Mouse (Mus musculus) limb, embryonic 15.5 days (tissue): ENCODE results near the gene Cdkn2b. TPM values are rescaled to one million over a fixed set of nuclear protein-coding genes. Genes with fewer than 3 reads are reported as not detected.

Experiments
- ATAC-seq: fragments of 200-750 bp; cut with Nextera tagmentation; 2 replicates; pipeline ENCODE4 v1.8.0; 2017; ENCODE audit warnings: low read depth, moderate TSS enrichment; ENCODE audit not compliant: insufficient number of reproducible peaks, low FRiP score, low TSS enrichment
- H3K27ac ChIP-seq: fragments of 300-500 bp; sonication (generic); 2 replicates; pipeline ENCODE4 v1.5.1; 2015; ENCODE audit warnings: moderate library complexity, mild to moderate bottlenecking, inconsistent platforms
- H3K27me3 ChIP-seq: fragments of 300-500 bp; sonication (generic); 2 replicates; pipeline ENCODE4 v1.6.1; 2015; ENCODE audit warnings: inconsistent platforms
- H3K36me3 ChIP-seq: fragments of 300-500 bp; sonication (generic); 2 replicates; pipeline ENCODE4 v1.6.1; 2015; ENCODE audit warnings: inconsistent platforms
- H3K4me1 ChIP-seq: fragments of 300-500 bp; sonication (generic); 2 replicates; pipeline ENCODE4 v1.6.1; 2015; ENCODE audit warnings: inconsistent platforms
- H3K4me2 ChIP-seq: fragments of 300-500 bp; sonication (generic); 2 replicates; pipeline ENCODE4 v1.6.1; 2015; ENCODE audit warnings: mild to moderate bottlenecking, inconsistent platforms
- H3K4me3 ChIP-seq: fragments of 300-500 bp; sonication (generic); 2 replicates; pipeline ENCODE4 v1.5.1; 2015; ENCODE audit warnings: mild to moderate bottlenecking, inconsistent platforms
- H3K9ac ChIP-seq: fragments of 300-500 bp; sonication (generic); 2 replicates; pipeline ENCODE4 v1.6.1; 2015; ENCODE audit warnings: inconsistent platforms
- H3K9me3 ChIP-seq: fragments of 300-500 bp; sonication (generic); 2 replicates; pipeline ENCODE4 v1.6.1; 2016; ENCODE audit warnings: inconsistent platforms
- WGBS: fragments of 180-500 bp; shearing (Covaris S2); methylation state at CpG from one replicate; pipeline ENCODE4 v1.1.7; 2015; 5-methylcytosine and 5-hydroxymethylcytosine counted together
- polyA plus RNA-seq: library from polyadenylated mRNA; unstranded; fragments of >200 nt; fragmentation: Nextera tagmentation; extraction: Ambion mirVana; gene quantifications from 2 replicates; pipeline ENCODE4 v1.2.1, GENCODE M21; 2015

The Cdkn2b gene
- polyA plus RNA-seq, 1 experiment from 2014 or later, result 8.6 TPM

- H3K4me2 ChIP-seq, result no peak overlapping the region
- no peak overlapping the region for H3K27ac ChIP-seq
- peaks cover 78% of the 10 kb centered on the region for H3K27me3 ChIP-seq
- 27% methylated on average over 7 of the region's 7 CpGs for WGBS
- ATAC-seq, result no peak
- no peak overlapping the region for H3K4me3 ChIP-seq
- H3K9me3 ChIP-seq, result no peaks in the 10 kb centered on the region
- peaks cover 6% of the 10 kb centered on the region for H3K4me1 ChIP-seq
- no peaks in the 10 kb centered on the region for H3K36me3 ChIP-seq
- H3K9ac ChIP-seq, result no peak overlapping the region
Measured at GRCm38 (mm10) chr4:89285688-89286087, 25.2 kb downstream of the Cdkn2b start.

- no peak overlapping the region for H3K4me3 ChIP-seq
- H3K4me1 ChIP-seq, result peaks cover 6% of the 10 kb centered on the region
- H3K4me2 ChIP-seq, result no peak overlapping the region
- ATAC-seq, result no peak
- WGBS, result under 1% methylated on average over 12 of the region's 12 CpGs
- peaks cover 73% of the 10 kb centered on the region for H3K27me3 ChIP-seq
- H3K27ac ChIP-seq, result no peak overlapping the region
- no peak overlapping the region for H3K9ac ChIP-seq
- no peaks in the 10 kb centered on the region for H3K36me3 ChIP-seq
- no peaks in the 10 kb centered on the region for H3K9me3 ChIP-seq
Measured at GRCm38 (mm10) chr4:89282661-89283060, 28.2 kb downstream of the Cdkn2b start.

- peaks cover 6% of the 10 kb centered on the region for H3K4me1 ChIP-seq
- no peaks in the 10 kb centered on the region for H3K9me3 ChIP-seq
- under 1% methylated on average over 24 of the region's 25 CpGs for WGBS
- H3K36me3 ChIP-seq, result no peaks in the 10 kb centered on the region
- H3K9ac ChIP-seq, result no peak overlapping the region
- no peak overlapping the region; the same call in 1 of the 2 replicates for H3K4me2 ChIP-seq
- ATAC-seq, result no peak
- H3K4me3 ChIP-seq, result no peak overlapping the region
- no peak overlapping the region for H3K27ac ChIP-seq
- H3K27me3 ChIP-seq, result peaks cover 75% of the 10 kb centered on the region
Measured at GRCm38 (mm10) chr4:89282036-89282566, 28.7 kb downstream of the Cdkn2b start.

- Histone ChIP-seq H3K27me3 (peaks cover 78% of the 10 kb centered on the region), H3K4me2 (no peak overlapping the region), H3K9me3 (no peaks in the 10 kb centered on the region), H3K4me3 (no peak overlapping the region), H3K27ac (no peak overlapping the region), H3K9ac (no peak overlapping the region), H3K36me3 (no peaks in the 10 kb centered on the region), H3K4me1 (peaks cover 6% of the 10 kb centered on the region)
- 3% methylated on average over 7 of the region's 7 CpGs for WGBS
- ATAC-seq, result no peak
Measured at GRCm38 (mm10) chr4:89281236-89281635, 29.6 kb downstream of the Cdkn2b start.

- ATAC-seq, result no peak
- no peaks in the 10 kb centered on the region for H3K36me3 ChIP-seq
- H3K9ac ChIP-seq, result no peak overlapping the region
- no peak overlapping the region for H3K4me2 ChIP-seq
- peaks cover 6% of the 10 kb centered on the region for H3K4me1 ChIP-seq
- H3K9me3 ChIP-seq, result no peaks in the 10 kb centered on the region
- no peak overlapping the region for H3K4me3 ChIP-seq
- H3K27ac ChIP-seq, result no peak overlapping the region
- peaks cover 83% of the 10 kb centered on the region for H3K27me3 ChIP-seq
- 0% methylated on average over 2 of the region's 2 CpGs for WGBS
Measured at GRCm38 (mm10) chr4:89279641-89280040, 31.2 kb downstream of the Cdkn2b start.

- H3K4me3 ChIP-seq, result no peak overlapping the region
- 6% methylated on average over 5 of the region's 5 CpGs for WGBS
- H3K36me3 ChIP-seq, result no peaks in the 10 kb centered on the region
- no peak for ATAC-seq
- no peak overlapping the region for H3K4me2 ChIP-seq
- H3K9ac ChIP-seq, result no peak overlapping the region
- H3K27me3 ChIP-seq, result peaks cover 89% of the 10 kb centered on the region
- H3K27ac ChIP-seq, result no peak overlapping the region
- peaks cover 10% of the 10 kb centered on the region for H3K4me1 ChIP-seq
- H3K9me3 ChIP-seq, result no peaks in the 10 kb centered on the region
Measured at GRCm38 (mm10) chr4:89277381-89277940, 33.4 kb downstream of the Cdkn2b start.

- no peak overlapping the region for H3K27ac ChIP-seq
- H3K9ac ChIP-seq, result no peak overlapping the region
- no peak overlapping the region for H3K4me3 ChIP-seq
- no peak for ATAC-seq
- WGBS, result under 1% methylated on average over 37 of the region's 37 CpGs
- H3K4me2 ChIP-seq, result no peak overlapping the region
- peaks cover 8% of the 10 kb centered on the region; the same call in 1 of the 2 replicates for H3K4me1 ChIP-seq
- no peaks in the 10 kb centered on the region for H3K9me3 ChIP-seq
- H3K27me3 ChIP-seq, result peaks cover 89% of the 10 kb centered on the region
- no peaks in the 10 kb centered on the region for H3K36me3 ChIP-seq
Measured at GRCm38 (mm10) chr4:89276669-89277219, 34.1 kb downstream of the Cdkn2b start.

GRCm38 (mm10) chr4:89275811-89276584 lies 34.8 kb downstream of the Cdkn2b start:
- Histone ChIP-seq H3K4me1 (peaks cover 8% of the 10 kb centered on the region; the same call in 1 of the 2 replicates), H3K36me3 (no peaks in the 10 kb centered on the region), H3K4me2 (no peak overlapping the region), H3K4me3 (no peak overlapping the region), H3K9ac (no peak overlapping the region), H3K9me3 (no peaks in the 10 kb centered on the region), H3K27me3 (peaks cover 86% of the 10 kb centered on the region), H3K27ac (no peak overlapping the region)
- 2% methylated on average over 25 of the region's 25 CpGs for WGBS
- ATAC-seq, result no peak

GRCm38 (mm10) chr4:89274829-89275548 lies 35.9 kb downstream of the Cdkn2b start:
- no peak for ATAC-seq
- Histone ChIP-seq H3K27me3 (peaks cover 93% of the 10 kb centered on the region), H3K27ac (no peak overlapping the region), H3K4me2 (no peak overlapping the region), H3K4me3 (no peak overlapping the region), H3K36me3 (no peaks in the 10 kb centered on the region), H3K9me3 (no peaks in the 10 kb centered on the region), H3K9ac (no peak overlapping the region), H3K4me1 (peaks cover 8% of the 10 kb centered on the region; the same call in 1 of the 2 replicates)
- WGBS, result under 1% methylated on average over 24 of the region's 24 CpGs

GRCm38 (mm10) chr4:89274006-89274405 lies 36.8 kb downstream of the Cdkn2b start:
- Histone ChIP-seq H3K4me1 (peaks cover 8% of the 10 kb centered on the region; the same call in 1 of the 2 replicates), H3K9ac (no peak overlapping the region), H3K9me3 (no peaks in the 10 kb centered on the region), H3K27ac (no peak overlapping the region), H3K4me3 (no peak overlapping the region), H3K36me3 (no peaks in the 10 kb centered on the region), H3K27me3 (peaks cover 86% of the 10 kb centered on the region), H3K4me2 (no peak overlapping the region)
- WGBS, result 2% methylated on average over 14 of the region's 14 CpGs
- ATAC-seq, result no peak

GRCm38 (mm10) chr4:89273585-89273984 lies 37.3 kb downstream of the Cdkn2b start:
- H3K27ac ChIP-seq, result no peak overlapping the region
- H3K27me3 ChIP-seq, result peaks cover 82% of the 10 kb centered on the region
- 2% methylated on average over 9 of the region's 9 CpGs for WGBS
- H3K4me2 ChIP-seq, result no peak overlapping the region
- H3K9me3 ChIP-seq, result no peaks in the 10 kb centered on the region
- no peaks in the 10 kb centered on the region for H3K36me3 ChIP-seq
- no peak overlapping the region for H3K9ac ChIP-seq
- H3K4me3 ChIP-seq, result no peak overlapping the region
- no peak for ATAC-seq
- H3K4me1 ChIP-seq, result peaks cover 8% of the 10 kb centered on the region; the same call in 1 of the 2 replicates
